Mouse (Mus musculus) MN1 (cell line): Measurements from ENCODE around the gene Gm17469.
"Not testable (repeated sequence)": the region's sequence is repeated elsewhere in the genome, so short reads cannot be mapped to it uniquely, and the experiment has no call there.

Experiments
- DNase-seq: peaks from one replicate; pipeline ENCODE4 v3.0.0-alpha.2; 2016; ENCODE audit warnings: low spot score

Gene Gm17469

DNA sequence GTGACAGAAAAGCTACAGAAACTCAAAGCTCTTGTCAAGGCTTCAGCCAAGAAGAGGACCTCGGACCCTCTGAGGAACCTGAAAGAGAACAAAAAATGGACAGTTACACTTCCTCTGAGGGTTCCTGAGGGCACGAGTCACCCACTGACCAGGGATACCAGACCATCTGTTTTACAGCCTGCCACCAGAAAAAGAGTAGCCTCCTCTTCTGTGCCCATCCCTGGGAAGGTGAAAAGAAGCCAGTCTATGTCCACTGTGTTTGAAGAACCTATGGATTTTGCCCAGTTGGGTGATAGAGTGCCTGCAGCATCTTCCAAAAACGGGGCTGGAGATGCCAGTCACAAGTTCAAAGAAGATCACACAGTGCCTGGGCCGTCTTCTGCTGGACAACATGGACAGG lies at the start of gene Gm17469:
Gene Gm17469 (plus strand): TSS at position 301 of the 400 bp plus-strand sequence.
- DNase-seq: not testable (repeated sequence)
